Mouse (Mus musculus): ENCODE measurements around the gene Higd1b.

Gene Higd1b

DNA sequence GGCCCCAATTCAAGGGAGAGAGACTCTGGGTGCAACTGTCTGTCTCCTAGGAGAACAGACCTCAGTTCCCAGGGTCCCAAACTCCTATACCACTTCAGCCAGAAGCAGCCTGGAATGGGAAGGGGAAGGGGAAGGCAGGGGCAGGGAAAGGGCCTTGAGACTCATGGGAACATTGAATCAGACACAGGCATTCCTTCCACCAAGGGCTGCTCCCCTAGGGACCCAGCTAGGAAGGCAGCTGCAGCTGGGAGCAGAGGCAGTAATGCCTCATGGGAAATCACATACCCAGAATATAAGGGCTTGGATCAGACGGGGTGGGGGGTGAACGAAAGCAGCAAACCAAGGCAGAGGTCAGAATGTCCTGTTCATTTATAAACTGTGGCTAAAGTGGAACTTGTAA, 2.5 kb downstream of the Higd1b start:
- DNase-seq (ENCODE audit: extremely low spot score, low spot score), result no peak

GRCm38 (mm10) chr11:102838616-102839150, 3.0 kb downstream of the Higd1b start:
- no peak for DNase-seq (ENCODE audit: extremely low spot score, low spot score)

GRCm38 (mm10) chr11:102845926-102846325, 10.3 kb downstream of the Higd1b start:
- no peak for DNase-seq (ENCODE audit: extremely low spot score, low spot score)

- DNase-seq (ENCODE audit: extremely low spot score, low spot score), result peak; percentile 58
Measured at GRCm38 (mm10) chr11:102851883-102852282, 16.2 kb downstream of the Higd1b start.

- no peak for DNase-seq (ENCODE audit: extremely low spot score, low spot score)
Measured at GRCm38 (mm10) chr11:102853760-102854159, 18.1 kb downstream of the Higd1b start.

DNA sequence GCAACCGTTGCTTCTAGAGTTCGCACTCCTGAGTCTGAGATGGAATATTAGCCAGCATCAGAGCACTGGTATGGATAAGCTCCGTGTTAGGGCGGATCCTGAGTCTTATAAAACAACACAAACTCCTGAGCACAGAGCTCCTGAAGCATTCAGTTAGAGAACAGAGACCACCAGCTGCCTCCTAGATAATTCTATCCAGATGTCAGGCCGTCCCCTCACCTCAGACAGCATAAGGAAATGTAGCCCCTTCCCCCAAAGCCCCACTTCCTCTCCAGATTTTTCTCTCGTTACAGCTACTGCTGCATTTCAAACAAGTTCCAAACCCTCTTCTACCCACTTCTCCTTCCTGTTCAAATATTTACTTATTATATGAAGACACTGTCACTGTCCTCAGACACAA, 20.3 kb downstream of the Higd1b start:
- DNase-seq (ENCODE audit: extremely low spot score, low spot score), result no peak

DNA sequence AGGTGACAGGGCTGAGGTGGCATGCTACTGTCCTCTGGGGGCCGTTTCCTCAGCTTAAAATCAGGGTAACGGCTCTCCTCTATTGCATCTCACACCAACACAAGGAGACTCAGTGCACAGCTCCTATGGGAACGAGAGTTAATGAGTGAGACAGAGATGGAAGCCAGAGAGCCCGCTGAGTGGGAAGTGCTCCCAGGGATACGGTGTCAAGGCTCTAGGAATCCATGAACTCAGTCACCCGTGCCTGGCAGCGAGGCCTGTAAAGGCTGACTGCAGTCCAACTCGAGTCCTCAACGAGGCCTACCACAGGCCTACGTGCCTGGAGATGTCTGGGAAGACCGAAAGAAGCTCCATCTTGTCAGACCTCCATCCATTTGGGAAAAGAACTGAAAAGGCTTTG, 23.3 kb downstream of the Higd1b start:
- no peak for DNase-seq (ENCODE audit: extremely low spot score, low spot score)

DNA sequence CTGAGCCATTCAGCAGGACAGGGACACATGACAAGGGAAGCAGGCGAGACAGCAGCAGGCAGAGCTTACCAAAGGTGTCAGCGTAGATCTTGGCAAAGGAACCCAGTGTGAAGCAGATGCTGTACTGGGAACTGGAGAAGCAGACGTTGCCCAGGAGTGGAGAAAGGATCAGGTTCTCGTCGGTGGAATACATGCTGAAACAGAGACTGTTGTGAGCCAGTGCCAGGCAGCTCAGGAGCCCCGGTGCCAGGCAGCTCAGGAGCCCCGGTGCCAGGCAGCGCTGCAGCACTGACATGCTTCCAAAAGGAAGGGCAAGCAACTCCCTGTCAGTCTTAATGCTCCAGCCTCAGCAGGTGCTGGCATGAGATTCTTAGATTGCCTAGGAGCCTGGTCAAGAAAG, 24.3 kb downstream of the Higd1b start:
- DNase-seq (ENCODE audit: extremely low spot score, low spot score), result no peak

DNA sequence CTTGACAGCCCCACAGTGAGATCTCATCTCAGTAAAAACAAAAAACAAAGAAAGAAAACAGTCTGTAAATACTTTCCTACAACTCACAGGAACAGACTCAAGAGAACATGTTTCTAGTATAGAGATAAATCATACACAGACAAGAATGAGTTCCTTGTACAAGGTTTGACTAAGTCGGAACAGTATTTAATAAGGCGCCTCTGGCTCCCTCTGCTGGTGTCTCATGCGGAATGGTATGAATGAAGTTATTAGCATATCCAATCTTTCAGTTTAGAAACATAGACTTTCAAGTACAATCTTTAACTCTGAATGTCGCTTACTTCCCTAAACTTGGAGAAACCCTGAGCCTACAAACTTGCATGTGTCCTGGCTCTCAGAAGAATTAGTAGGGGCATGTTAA, 28.6 kb downstream of the Higd1b start:
- DNase-seq (ENCODE audit: extremely low spot score, low spot score), result peak; percentile 71

DNA sequence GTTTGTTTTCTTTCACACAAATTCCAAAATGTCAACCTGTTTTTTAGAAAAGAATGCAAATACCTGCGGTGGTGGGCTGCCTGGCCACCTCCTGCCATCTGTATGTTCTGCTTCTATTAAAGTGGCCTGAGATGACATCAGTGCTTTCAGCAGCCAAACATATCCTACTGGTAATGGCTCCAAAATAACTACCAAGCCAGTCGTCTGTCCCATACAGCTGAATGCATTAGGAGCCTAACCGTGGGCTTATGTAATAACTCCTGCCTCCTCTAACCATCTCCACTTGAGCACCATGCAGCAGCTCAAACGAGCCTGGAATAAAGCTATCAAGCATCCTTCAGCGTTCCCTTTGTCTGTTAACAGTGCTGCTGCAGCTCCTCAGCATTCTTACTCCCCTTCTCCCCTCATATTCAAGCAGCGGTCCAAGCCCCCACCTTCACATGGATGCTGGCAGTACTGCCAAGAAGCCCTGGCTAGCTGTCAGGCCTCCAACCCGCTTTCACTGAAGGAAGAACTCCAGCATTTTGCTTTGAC, 39.2 kb downstream of the Higd1b start:
- DNase-seq (ENCODE audit: extremely low spot score, low spot score), result no peak

DNA sequence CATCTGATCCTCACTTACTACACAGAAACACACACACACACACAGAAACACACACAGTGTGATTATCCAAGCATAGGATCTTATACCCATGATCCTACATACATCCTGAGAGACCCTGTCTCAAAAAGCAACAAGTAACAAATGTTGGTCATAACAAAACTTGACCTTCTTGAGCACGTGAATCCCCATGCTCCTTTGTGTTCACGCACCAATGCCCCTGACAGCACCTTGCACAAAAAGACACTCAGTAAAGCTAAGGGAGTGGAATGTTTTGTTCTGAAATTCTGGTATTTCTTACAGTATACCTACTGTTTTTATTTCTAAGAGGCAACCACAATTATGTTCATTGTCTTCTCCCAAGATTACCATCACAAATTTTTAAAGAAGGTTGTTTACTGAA, 43.9 kb downstream of the Higd1b start:
- DNase-seq (ENCODE audit: extremely low spot score, low spot score), result no peak

DNA sequence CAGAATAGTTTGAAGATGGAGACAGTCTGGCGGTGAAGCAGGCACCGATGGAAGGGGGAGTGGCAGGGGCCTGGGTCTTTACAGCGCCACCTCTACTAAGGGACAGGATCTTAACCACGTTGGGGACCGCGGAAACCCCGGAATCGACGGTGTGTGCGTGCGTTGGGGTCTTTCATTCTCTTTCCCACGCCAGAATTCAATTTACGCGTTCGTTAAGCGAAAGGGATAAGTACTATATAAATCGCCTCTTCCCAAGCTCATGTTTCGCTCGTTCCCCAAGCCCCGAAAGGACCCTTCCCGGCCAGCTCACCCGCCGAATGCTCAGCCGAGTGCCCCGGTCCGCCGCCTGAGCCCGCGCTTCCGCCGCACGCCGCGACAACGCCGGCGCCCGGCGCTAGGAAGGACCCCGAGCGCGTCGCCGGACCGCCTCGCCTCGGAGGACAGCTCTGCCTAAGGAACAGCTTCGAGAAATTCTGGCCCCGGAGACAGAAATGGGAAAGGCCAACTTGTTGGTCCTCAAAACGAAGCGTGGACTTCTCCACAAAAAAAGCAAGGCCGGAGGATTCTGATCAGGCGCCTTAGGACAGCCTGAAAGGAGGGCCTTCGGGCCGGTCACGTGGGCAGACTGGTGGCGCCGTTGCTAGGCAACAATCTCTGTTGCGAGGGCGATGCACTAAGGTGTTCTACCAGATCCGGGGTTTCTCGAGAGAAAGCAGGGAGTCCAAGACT, 45.1 kb downstream of the Higd1b start, which contains the start of the genes Eftud2 and Ccdc103:
Gene Eftud2, minus strand, starts transcription at position 401 of the 729 bp plus-strand sequence.
Gene Ccdc103, plus strand, starts transcription at position 620 of the 729 bp plus-strand sequence.
- peak; percentile 97 for DNase-seq (ENCODE audit: extremely low spot score, low spot score)

DNA sequence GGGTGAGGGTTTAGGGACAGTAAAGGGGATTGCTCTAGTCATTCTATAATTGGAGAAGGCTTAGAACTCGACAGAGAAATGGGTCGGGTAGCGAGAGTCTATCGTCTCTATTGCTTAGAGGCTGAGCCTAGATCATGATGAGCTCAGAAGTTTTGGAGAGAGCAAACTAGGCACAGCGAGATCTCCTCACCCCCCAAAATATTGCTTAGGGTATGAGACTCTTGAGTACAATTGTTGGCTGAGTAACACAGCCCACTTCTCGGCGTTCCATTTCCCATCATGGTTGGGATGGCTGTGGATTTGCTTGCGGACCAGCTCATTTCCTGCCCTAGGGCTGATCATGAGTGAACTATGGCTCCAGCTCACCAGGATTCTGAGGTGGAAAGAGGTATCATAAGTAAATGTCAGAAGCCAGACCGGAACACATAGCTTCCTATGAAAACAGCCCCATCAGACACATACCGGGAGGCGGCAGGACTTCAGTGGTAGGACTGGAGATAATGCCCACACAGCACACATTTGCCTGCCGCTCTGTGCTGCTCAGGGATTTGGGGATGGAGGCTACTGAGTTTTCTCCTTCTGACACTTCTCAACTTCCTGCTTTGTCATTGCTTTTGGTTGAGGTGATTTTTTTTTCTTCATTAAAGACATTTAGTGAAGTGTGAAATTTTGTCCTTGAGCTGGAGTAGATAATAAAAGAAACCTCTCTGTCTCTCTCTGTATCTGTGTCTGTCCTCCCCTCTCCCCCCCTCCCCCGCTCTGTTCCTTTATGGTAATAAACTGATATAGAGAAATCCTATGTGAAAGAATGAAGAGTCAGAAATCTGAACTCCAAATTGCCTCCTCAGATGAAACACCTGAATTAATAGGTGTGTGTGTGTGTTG, 45.9 kb downstream of the Higd1b start:
- no peak for DNase-seq (ENCODE audit: extremely low spot score, low spot score)

DNA sequence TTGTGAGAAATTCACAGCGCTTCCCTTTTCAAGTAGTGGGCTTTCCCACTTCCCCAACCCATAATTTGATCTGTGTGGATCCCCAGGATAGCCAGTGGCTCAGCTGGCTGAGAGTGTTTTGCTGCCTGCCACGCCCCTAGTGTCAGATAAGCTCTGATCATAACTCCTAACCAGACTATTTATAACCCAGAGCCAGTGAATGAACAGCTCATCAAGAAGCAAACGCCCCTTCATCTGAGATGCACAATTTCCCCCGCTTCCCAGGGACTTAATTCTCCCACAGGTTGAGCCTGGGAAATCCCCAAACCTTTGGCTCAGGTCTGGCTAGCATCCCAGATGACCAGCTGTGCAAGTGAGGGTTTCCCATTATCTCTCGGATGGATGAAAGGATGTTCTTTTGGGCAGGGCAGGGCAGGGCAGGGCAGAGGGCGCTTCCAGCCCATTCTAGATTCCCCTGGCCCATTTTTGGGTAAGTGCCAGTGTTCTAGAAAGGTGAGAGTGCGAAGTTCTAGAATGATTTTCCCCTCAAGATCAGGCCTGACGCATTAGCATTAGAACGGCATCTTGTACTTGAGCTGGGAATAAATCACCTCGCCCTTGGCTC, 49.1 kb downstream of the Higd1b start, which contains the start of gene Fam187a:
Gene Fam187a, plus strand, starts transcription at position 554 of the 604 bp plus-strand sequence.
- DNase-seq (ENCODE audit: extremely low spot score, low spot score), result no peak

DNA sequence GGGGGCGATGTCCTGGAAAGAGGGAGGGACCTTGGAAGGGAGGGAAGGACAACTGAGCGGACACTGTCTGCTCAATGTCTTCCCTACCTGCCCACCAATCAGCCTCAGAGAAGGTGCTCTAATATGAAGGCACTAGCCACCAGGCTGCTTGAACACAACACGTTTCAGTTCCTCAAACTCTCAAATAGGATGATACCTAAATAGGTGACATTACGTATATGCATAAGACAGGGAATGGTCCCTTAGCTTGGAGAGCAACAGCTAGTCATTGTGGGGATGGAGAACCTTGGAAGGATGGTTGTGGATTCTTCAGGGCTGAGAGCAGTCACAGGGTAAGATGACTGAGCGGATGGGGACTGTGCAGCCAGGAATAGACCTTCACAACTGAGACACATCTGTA, 51.8 kb downstream of the Higd1b start:
- DNase-seq (ENCODE audit: extremely low spot score, low spot score), result no peak

All from neural tube, embryonic 10.5 days (tissue).